Mouse (Mus musculus) forebrain, embryonic 14.5 days (tissue): Measurements from ENCODE around the gene Atp7b. TPM values are rescaled to one million over a fixed set of nuclear protein-coding genes. Genes with fewer than 3 reads are reported as not detected.

Source experiments
- ATAC-seq: fragments of 200-750 bp; cut with Nextera tagmentation; 2 replicates; pipeline ENCODE4 v1.8.0; 2017; ENCODE audit warnings: mild to moderate bottlenecking, moderate library complexity
- DNase-seq: peaks from one replicate; pipeline ENCODE4 v3.0.0-alpha.2; 2015; ENCODE audit warnings: low spot score
- H3K27ac ChIP-seq: fragments of 300-500 bp; sonication (generic); 2 replicates; pipeline ENCODE4 v1.5.1; 2014; ENCODE audit warnings: low read depth, mild to moderate bottlenecking, control low read depth, low read length, moderate library complexity
- H3K27me3 ChIP-seq: fragments of 300-500 bp; sonication (generic); replicated peaks from 2 replicates; pipeline ENCODE4 v1.6.1; 2014; ENCODE audit warnings: low read length, control low read depth, mixed read lengths; ENCODE audit not compliant: control insufficient read depth, insufficient read depth
- H3K36me3 ChIP-seq: fragments of 300-500 bp; sonication (generic); 2 replicates; pipeline ENCODE4 v1.6.1; 2014; ENCODE audit warnings: low read length, control low read depth; ENCODE audit not compliant: control insufficient read depth, insufficient read depth
- H3K4me1 ChIP-seq: fragments of 300-500 bp; sonication (generic); 2 replicates; pipeline ENCODE4 v1.6.1; 2014; ENCODE audit warnings: antibody characterized with exemption, low read length, control low read depth; ENCODE audit not compliant: control insufficient read depth, insufficient read depth
- H3K4me2 ChIP-seq: fragments of 300-500 bp; sonication (generic); 2 replicates; pipeline ENCODE4 v1.6.1; 2014; ENCODE audit warnings: mild to moderate bottlenecking, control low read depth, low read length
- H3K4me3 ChIP-seq: fragments of 300-500 bp; sonication (generic); 2 replicates; pipeline ENCODE4 v1.5.1; 2014; ENCODE audit warnings: low read depth, low read length, control low read depth
- H3K9ac ChIP-seq: fragments of 300-500 bp; sonication (generic); 2 replicates; pipeline ENCODE4 v1.6.1; 2014; ENCODE audit warnings: mild to moderate bottlenecking, low read length, control low read depth, moderate library complexity
- H3K9me3 ChIP-seq: fragments of 300-500 bp; sonication (generic); replicated peaks from 2 replicates; pipeline ENCODE4 v1.6.1; 2016; ENCODE audit warnings: low read length, control low read depth, mixed read lengths; ENCODE audit not compliant: control insufficient read depth
- WGBS: fragments of 180-500 bp; shearing (Covaris S2); extraction: QIAGEN DNeasy Blood & Tissue Kit; methylation state at CpG from one replicate; pipeline ENCODE4 v1.1.7; 2014; 5-methylcytosine and 5-hydroxymethylcytosine counted together
- polyA plus RNA-seq: library from polyadenylated mRNA; unstranded; fragments of >200 nt; fragmentation: Nextera tagmentation; extraction: Ambion mirVana; gene quantifications from 2 replicates; pipeline ENCODE4 v1.2.1, GENCODE M21; 2014

Gene Atp7b
- polyA plus RNA-seq, 1 experiment from 2014 or later = 1.2 TPM

- Histone ChIP-seq H3K4me2 (no peak overlapping the region), H3K4me3 (no peak overlapping the region), H3K9me3 (no peaks in the 10 kb centered on the region), H3K27ac (no peak overlapping the region), H3K27me3 (no peaks in the 10 kb centered on the region), H3K9ac (no peak overlapping the region), H3K36me3 (no peaks in the 10 kb centered on the region), H3K4me1 (no peaks in the 10 kb centered on the region)
- DNase-seq (no peak), ATAC-seq (no peak)
- 10% methylated on average over 15 of the region's 15 CpGs for WGBS
These were observed 20.5 kb downstream of the Atp7b start for GRCm38 (mm10) chr8:22039468-22040152.

- no peak for ATAC-seq
- Histone ChIP-seq H3K4me2 (no peak overlapping the region), H3K27me3 (no peaks in the 10 kb centered on the region), H3K27ac (no peak overlapping the region), H3K9ac (no peak overlapping the region), H3K9me3 (no peaks in the 10 kb centered on the region), H3K4me3 (no peak overlapping the region), H3K36me3 (no peaks in the 10 kb centered on the region), H3K4me1 (no peaks in the 10 kb centered on the region)
- DNase-seq = no peak
- 81% methylated on average over 7 of the region's 7 CpGs for WGBS
These were observed 23.1 kb downstream of the Atp7b start for GRCm38 (mm10) chr8:22037022-22037421.

GRCm38 (mm10) chr8:22036137-22036536 is 24.0 kb downstream of the Atp7b start:
- Histone ChIP-seq H3K27ac (no peak overlapping the region), H3K4me3 (no peak overlapping the region), H3K36me3 (no peaks in the 10 kb centered on the region), H3K9me3 (no peaks in the 10 kb centered on the region), H3K9ac (no peak overlapping the region), H3K4me1 (no peaks in the 10 kb centered on the region), H3K27me3 (no peaks in the 10 kb centered on the region), H3K4me2 (no peak overlapping the region)
- 85% methylated on average over 9 of the region's 9 CpGs for WGBS
- no peak for DNase-seq
- ATAC-seq = no peak

- Histone ChIP-seq H3K9me3 (no peaks in the 10 kb centered on the region), H3K9ac (no peak overlapping the region), H3K4me2 (no peak overlapping the region), H3K4me1 (no peaks in the 10 kb centered on the region), H3K4me3 (no peak overlapping the region), H3K36me3 (no peaks in the 10 kb centered on the region), H3K27me3 (no peaks in the 10 kb centered on the region), H3K27ac (no peak overlapping the region)
- ATAC-seq (no peak), DNase-seq (no peak)
- WGBS = 89% methylated on average over 3 of the region's 3 CpGs
These were observed 29.1 kb downstream of the Atp7b start for GRCm38 (mm10) chr8:22030990-22031389.

GRCm38 (mm10) chr8:22028973-22029372 is 31.1 kb downstream of the Atp7b start:
- 87% methylated on average over 3 of the region's 3 CpGs for WGBS
- Histone ChIP-seq H3K4me3 (no peak overlapping the region), H3K9me3 (no peaks in the 10 kb centered on the region), H3K9ac (no peak overlapping the region), H3K27ac (no peak overlapping the region), H3K4me1 (no peaks in the 10 kb centered on the region), H3K27me3 (no peaks in the 10 kb centered on the region), H3K4me2 (no peak overlapping the region), H3K36me3 (no peaks in the 10 kb centered on the region)
- DNase-seq (no peak), ATAC-seq (no peak)

GRCm38 (mm10) chr8:22025241-22025640 is 34.9 kb downstream of the Atp7b start:
- ATAC-seq = no peak
- H3K4me3 ChIP-seq = no peak overlapping the region

GRCm38 (mm10) chr8:22022244-22022643 is 37.9 kb downstream of the Atp7b start:
- H3K4me3 ChIP-seq = no peak overlapping the region
- H3K4me2 ChIP-seq = no peak overlapping the region
- no peaks in the 10 kb centered on the region for H3K27me3 ChIP-seq
- no peak overlapping the region for H3K27ac ChIP-seq
- H3K9ac ChIP-seq = no peak overlapping the region
- ATAC-seq (no peak), DNase-seq (no peak)
- H3K9me3 ChIP-seq = no peaks in the 10 kb centered on the region
- H3K36me3 ChIP-seq = no peaks in the 10 kb centered on the region
- H3K4me1 ChIP-seq = no peaks in the 10 kb centered on the region
- 52% methylated on average over 7 of the region's 7 CpGs for WGBS

More at GRCm38 (mm10) chr8:22025241-22025640, 34.9 kb downstream of the Atp7b start:
- 81% methylated on average over 4 of the region's 4 CpGs for WGBS
- no peak for DNase-seq
- Histone ChIP-seq H3K4me1 (no peaks in the 10 kb centered on the region), H3K27ac (no peak overlapping the region), H3K36me3 (no peaks in the 10 kb centered on the region), H3K27me3 (no peaks in the 10 kb centered on the region), H3K9me3 (no peaks in the 10 kb centered on the region), H3K4me2 (no peak overlapping the region), H3K9ac (no peak overlapping the region)

GRCm38 (mm10) chr8:22019498-22019897 is 40.6 kb downstream of the Atp7b start:
- no peaks in the 10 kb centered on the region for H3K4me1 ChIP-seq
- ATAC-seq (no peak), DNase-seq (no peak)
- no peaks in the 10 kb centered on the region for H3K36me3 ChIP-seq
- WGBS = 90% methylated on average over 5 of the region's 5 CpGs
- H3K4me2 ChIP-seq = no peak overlapping the region
- H3K9ac ChIP-seq = no peak overlapping the region
- no peaks in the 10 kb centered on the region for H3K9me3 ChIP-seq
- no peak overlapping the region for H3K27ac ChIP-seq
- no peaks in the 10 kb centered on the region for H3K27me3 ChIP-seq
- H3K4me3 ChIP-seq = no peak overlapping the region

- no peak for ATAC-seq
- 18% methylated on average over 7 of the region's 7 CpGs for WGBS
- H3K4me2 ChIP-seq = no peak overlapping the region
These were observed 42.4 kb downstream of the Atp7b start for GRCm38 (mm10) chr8:22017731-22018130.

More at GRCm38 (mm10) chr8:22017731-22018130, 42.4 kb downstream of the Atp7b start:
- DNase-seq = no peak
- Histone ChIP-seq H3K4me3 (no peak overlapping the region), H3K27ac (no peak overlapping the region), H3K9me3 (no peaks in the 10 kb centered on the region), H3K36me3 (no peaks in the 10 kb centered on the region), H3K9ac (no peak overlapping the region), H3K4me1 (no peaks in the 10 kb centered on the region), H3K27me3 (no peaks in the 10 kb centered on the region)
